Mouse (Mus musculus) adrenal gland, postnatal 4 days (tissue): ENCODE data around the gene Strap. TPM values are rescaled to one million over a fixed set of nuclear protein-coding genes. Genes with fewer than 3 reads are reported as not detected.

Experiments
- DNase-seq, 2 experiments: peaks; one replicate each; pipeline ENCODE4 v3.0.0; 2021 to 2022; ENCODE audit warnings: low spot score in 2 of 2, mixed read lengths in 2 of 2
- total RNA-seq, 2 experiments: library from RNA; stranded (reverse); gene quantifications; 2 replicates each; pipeline ENCODE4 v1.2.3; 2021

Gene Strap
- total RNA-seq, 2 experiments from 2014 or later = 125 to 126 TPM

DNA sequence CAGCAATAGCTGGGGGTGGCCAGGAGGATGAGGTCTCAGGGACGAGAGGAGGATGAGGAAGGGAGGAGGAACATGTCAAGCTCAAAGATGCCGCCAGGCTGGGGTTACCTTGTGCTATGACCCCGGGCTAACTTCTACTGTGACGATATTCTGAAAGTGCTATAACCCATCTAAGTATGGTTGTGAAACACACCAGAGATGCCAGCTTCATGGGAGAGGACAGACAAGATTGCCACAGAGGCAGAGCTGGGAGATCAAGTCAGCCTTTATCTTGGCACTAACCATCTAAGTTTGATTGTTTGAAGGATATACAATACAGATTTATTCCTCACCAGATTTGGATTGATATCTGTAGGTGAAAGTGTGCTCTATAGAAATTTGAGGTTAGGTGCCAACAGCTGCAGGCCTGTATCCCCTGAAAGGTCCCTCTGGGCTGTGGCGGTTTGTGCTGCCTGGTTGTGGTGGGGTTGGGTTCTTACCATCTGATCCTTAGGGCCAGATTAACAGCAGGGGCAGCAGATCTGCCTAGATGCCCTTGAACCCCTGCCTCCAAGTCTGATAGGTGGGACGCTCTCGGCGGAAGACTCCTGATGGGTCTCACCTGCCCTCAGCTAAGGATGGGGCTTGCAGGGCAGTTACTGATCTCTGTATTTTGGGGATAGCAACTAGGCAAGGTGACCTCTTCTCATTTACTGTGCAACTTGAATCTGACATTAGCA, 38.2 kb downstream of the Strap start:
- no peak for DNase-seq

- DNase-seq = no peak
These were observed 38.8 kb downstream of the Strap start for GRCm38 (mm10) chr6:137773637-137774028.

DNA sequence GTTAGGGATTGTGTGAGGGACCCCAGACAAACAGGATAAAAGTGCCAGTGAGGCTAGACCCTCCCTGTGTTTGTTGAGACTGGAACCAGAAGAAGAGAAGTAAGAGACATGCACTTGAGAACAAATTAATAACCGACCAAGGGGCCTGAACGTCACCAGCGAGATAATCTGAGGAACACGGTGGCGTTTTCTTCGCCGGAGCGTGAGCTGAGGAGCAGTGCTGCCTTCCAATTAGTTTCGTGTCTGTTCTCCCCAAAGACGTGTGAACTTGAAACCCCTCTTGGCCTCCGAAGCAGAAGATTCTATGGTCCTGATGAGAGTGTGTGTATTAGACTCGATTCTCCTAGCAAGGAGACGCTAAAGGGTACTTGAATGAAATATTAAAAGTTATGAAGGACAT, 39.3 kb downstream of the Strap start:
- no peak for DNase-seq

DNA sequence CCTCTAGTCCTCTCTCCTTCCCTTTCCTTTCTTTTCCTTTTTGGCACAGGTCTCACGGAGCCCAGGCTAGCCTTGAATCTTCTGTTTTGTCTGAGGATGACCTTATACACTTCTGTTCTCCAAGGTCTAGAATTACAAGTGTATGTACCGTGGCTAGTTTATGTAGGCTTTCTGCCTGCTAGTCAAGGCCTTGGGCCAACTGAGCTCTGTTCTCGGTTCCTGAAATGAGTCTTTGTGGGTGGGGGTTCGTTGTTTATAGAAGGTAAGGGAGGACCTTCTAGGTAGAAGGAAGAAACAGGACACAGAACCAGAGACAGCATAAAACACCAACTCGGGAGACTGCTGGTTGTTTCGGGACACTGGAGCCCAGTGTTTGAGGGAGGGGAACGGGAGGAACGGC, 40.3 kb downstream of the Strap start:
- DNase-seq = no peak

GRCm38 (mm10) chr6:137776981-137777380, 42.1 kb downstream of the Strap start:
- no peak for DNase-seq

- no peak for DNase-seq
These were observed 49.2 kb downstream of the Strap start for GRCm38 (mm10) chr6:137783899-137784637.

DNA sequence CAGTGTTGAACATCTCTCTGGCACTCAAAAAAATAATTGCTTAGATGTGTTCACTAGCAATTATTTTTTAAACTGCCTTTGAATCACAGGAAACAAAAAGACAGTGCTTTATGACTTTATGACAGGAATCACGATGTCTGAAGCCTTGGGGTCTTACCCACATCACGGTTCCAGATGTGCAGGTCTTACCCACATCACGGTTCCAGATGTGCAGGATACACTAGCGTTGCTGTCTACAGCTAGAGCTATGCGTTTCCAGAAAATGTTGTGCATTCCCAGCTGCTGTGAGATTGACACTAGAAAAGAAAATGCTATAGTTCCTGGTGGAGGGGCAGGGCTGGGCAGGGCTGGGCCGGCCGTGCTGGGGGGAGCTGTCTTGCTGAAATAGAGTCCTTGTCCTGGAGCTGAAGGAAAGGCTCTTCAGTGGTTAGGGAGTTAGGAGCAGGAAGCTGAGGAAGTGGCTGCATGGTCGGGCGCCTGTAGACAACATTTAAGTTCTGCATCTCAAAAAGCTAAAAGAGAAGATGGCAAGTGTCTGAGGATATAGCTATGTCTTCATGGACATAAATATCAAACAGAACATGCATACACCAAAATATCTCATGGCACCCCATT, 54.2 kb downstream of the Strap start:
- DNase-seq = no peak

DNA sequence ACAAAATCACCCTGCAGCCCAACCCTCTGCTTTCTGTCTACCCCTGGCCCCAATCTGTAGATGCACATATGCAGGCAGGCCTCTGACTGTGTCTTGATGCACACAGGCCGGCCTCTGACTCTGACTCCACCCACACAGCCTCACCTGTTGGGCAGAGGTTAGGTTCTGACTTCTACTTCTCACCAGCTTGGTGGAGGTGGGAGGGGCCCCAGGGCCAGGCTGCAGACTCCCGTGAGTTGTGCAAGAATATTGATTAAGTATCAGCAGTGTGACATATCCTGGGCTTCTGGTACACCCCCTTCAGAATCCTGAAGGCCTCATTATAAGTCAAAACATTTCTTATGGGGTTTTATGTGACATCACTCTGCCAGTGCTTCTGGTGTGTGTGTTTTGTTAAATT, 54.8 kb downstream of the Strap start:
- DNase-seq = no peak

GRCm38 (mm10) chr6:137795494-137795893, 60.6 kb downstream of the Strap start:
- DNase-seq = no peak

DNA sequence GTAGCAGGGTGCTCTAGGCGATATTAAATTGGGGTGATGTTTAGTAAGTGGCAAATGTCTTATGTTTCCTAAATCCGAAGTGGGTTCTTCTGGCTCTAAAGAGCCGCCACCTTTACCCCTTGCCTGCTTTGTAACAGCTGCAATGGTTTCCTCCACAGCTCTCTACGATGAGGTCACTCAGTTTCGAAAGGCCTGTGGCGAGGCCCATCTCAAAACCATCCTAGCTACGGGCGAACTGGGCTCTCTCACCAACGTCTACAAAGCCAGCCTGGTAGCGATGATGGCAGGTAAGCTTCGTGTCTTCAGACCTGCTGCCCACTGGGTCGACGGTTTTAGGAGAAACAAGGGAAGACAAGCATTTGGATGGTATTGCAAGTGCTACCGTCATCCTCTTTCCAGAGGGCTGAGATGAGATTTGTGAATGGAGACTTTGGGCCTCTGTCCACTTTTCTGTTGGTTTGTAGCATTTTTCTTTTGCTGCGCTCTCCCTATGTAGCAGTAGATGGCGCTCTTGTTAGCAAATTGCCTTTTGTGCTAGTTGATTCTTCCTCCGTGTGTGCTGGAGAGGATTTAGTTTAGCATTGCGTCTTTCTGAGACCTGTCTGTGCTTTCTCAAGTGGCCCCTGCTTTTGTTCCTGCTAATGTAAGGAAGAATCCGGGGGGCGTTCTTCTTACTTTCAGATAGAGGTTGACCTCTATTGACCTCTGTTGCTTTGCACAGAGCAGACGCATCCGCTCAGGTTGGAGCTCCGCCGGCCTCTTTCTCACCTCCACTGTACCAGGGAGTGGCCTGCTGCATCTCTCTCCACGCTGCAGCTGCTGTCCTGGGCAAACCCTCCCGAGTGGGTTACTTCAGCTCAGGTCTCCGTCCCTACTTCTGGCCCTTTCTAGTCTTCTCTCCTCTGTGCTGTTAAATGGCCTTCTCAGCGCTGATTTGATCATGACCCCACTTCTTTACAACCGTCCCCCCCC, 62.0 kb downstream of the Strap start:
- no peak for DNase-seq

DNA sequence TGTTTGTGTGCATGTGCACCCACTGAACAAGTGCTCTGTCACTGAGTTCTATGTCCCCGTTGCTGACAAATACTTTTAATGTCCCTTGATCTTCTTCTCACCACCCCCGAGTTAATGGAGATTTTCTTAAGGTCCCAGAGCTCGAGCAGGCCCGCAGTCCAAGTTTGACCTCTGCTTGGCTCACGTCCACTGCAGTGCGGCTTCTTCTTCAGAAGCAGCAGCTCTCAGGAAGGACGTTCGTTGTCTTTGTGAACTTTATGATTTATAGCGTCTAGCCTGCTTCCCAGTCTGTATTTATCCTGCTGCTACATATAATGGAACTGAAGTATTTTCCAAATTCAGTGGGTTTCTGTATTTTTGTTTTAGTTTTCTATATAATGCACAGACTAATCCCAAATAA, 64.4 kb downstream of the Strap start:
- no peak for DNase-seq

Other genes starting within 250 kb of the Strap start
- gene Eps8, start 80.2 kb upstream of the Strap start, total RNA-seq = 10 to 100 TPM; 32.4 to 44.6 TPM
- 10 to 100 TPM; 35.9 to 38.0 TPM for gene Dera, start 19.5 kb downstream of the Strap start, total RNA-seq